Mouse (Mus musculus): ENCODE data around the gene Gramd1a. TPM values are rescaled to one million over a fixed set of nuclear protein-coding genes. Genes with fewer than 3 reads are reported as not detected.

The Gramd1a gene
- polyA plus RNA-seq, 1 experiment from 2014 or later: 202 TPM

GRCm38 (mm10) chr7:31126851-31127724 lies 28.6 kb downstream of the Gramd1a start, which contains the start of gene Scn1b:
Gene Scn1b, minus strand, starts transcription at chr7:31127003.
- no peak within 1 kb of the TSS for H3K27ac ChIP-seq
- H3K27me3 ChIP-seq: peaks cover 48% of the 10 kb centered on the region
- H3K36me3 ChIP-seq: peaks cover 39% of the 10 kb centered on the region
- peak within 1 kb of the TSS; percentile 62 for H3K4me3 ChIP-seq
- peak; percentile 49 for ATAC-seq (ENCODE audit: low FRiP score)
- no peaks in the 10 kb centered on the region for H3K9me3 ChIP-seq (replicated peaks)
- peak within 1 kb of the TSS; percentile 98 for H3K4me2 ChIP-seq (replicated peaks)
- H3K9ac ChIP-seq: peak within 1 kb of the TSS; percentile 65
- 3% methylated on average over 49 of the region's 60 CpGs for WGBS
- H3K4me1 ChIP-seq: peaks cover 15% of the 10 kb centered on the region

DNA sequence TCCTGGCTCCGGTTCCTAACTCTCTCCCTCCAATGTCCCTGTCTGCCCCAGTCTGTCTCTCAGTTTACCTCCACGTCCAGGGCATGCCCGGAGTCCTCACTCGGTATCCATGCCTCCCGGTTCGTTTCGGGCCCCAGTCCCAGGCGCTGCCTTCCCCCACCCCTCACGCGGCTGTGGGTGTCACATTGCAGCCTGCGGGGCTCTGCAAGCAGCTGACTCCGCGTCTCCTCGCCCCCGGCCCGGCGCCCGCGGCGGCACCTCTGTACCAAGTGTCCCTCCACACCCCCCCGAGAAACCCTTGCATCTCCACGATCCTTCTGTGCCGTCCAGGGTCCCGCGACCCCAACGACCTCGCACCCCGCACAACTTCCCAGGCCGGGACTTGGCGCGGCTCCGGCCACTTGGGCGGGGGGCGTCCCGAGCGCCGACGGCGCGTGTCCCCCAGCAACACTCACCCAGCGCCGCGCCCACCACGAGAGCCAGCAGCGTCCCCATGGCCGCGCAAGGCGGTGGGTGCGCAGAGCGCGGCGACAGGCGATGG lies 29.4 kb downstream of the Gramd1a start:
- Histone ChIP-seq H3K9ac (peak overlapping the region; percentile 65), H3K27me3 (peaks cover 48% of the 10 kb centered on the region), H3K4me2 (replicated peaks) (peak overlapping the region; percentile 98), H3K4me3 (peak overlapping the region; percentile 62), H3K9me3 (replicated peaks) (no peaks in the 10 kb centered on the region), H3K4me1 (peaks cover 15% of the 10 kb centered on the region), H3K27ac (no peak overlapping the region), H3K36me3 (peaks cover 31% of the 10 kb centered on the region)
- WGBS: 1% methylated on average over 51 of the region's 53 CpGs
- ATAC-seq (ENCODE audit: low FRiP score): peak; percentile 7; the same call in 1 of the 2 replicates

- H3K4me2 ChIP-seq (replicated peaks): no peak overlapping the region
- H3K4me1 ChIP-seq: peaks cover 15% of the 10 kb centered on the region
- no peak overlapping the region for H3K4me3 ChIP-seq
- ATAC-seq (ENCODE audit: low FRiP score): no peak
- no peak overlapping the region for H3K27ac ChIP-seq
- no peak overlapping the region for H3K9ac ChIP-seq
- H3K36me3 ChIP-seq: peaks cover 20% of the 10 kb centered on the region
- 84% methylated on average over 13 of the region's 13 CpGs for WGBS
- peaks cover 48% of the 10 kb centered on the region for H3K27me3 ChIP-seq
- no peaks in the 10 kb centered on the region for H3K9me3 ChIP-seq (replicated peaks)
These were observed 30.6 kb downstream of the Gramd1a start for GRCm38 (mm10) chr7:31125116-31125515.

- peaks cover 12% of the 10 kb centered on the region for H3K36me3 ChIP-seq
- no peak overlapping the region for H3K4me2 ChIP-seq (replicated peaks)
- no peak overlapping the region for H3K4me3 ChIP-seq
- H3K9me3 ChIP-seq (replicated peaks): no peaks in the 10 kb centered on the region
- 88% methylated on average over 5 of the region's 5 CpGs for WGBS
- H3K27me3 ChIP-seq: peaks cover 46% of the 10 kb centered on the region
- peaks cover 15% of the 10 kb centered on the region for H3K4me1 ChIP-seq
- H3K27ac ChIP-seq: no peak overlapping the region
- no peak overlapping the region for H3K9ac ChIP-seq
- no peak for ATAC-seq (ENCODE audit: low FRiP score)
These were observed 31.3 kb downstream of the Gramd1a start for GRCm38 (mm10) chr7:31124381-31124780.

- peaks cover 15% of the 10 kb centered on the region for H3K4me1 ChIP-seq
- WGBS: 84% methylated on average over 3 of the region's 3 CpGs
- ATAC-seq (ENCODE audit: low FRiP score): no peak
- no peak overlapping the region for H3K27ac ChIP-seq
- H3K4me3 ChIP-seq: no peak overlapping the region
- peaks cover 5% of the 10 kb centered on the region for H3K36me3 ChIP-seq
- no peak overlapping the region for H3K4me2 ChIP-seq (replicated peaks)
- peaks cover 45% of the 10 kb centered on the region for H3K27me3 ChIP-seq
- no peak overlapping the region for H3K9ac ChIP-seq
- no peaks in the 10 kb centered on the region for H3K9me3 ChIP-seq (replicated peaks)
These were observed 32.0 kb downstream of the Gramd1a start for GRCm38 (mm10) chr7:31123697-31124096.

DNA sequence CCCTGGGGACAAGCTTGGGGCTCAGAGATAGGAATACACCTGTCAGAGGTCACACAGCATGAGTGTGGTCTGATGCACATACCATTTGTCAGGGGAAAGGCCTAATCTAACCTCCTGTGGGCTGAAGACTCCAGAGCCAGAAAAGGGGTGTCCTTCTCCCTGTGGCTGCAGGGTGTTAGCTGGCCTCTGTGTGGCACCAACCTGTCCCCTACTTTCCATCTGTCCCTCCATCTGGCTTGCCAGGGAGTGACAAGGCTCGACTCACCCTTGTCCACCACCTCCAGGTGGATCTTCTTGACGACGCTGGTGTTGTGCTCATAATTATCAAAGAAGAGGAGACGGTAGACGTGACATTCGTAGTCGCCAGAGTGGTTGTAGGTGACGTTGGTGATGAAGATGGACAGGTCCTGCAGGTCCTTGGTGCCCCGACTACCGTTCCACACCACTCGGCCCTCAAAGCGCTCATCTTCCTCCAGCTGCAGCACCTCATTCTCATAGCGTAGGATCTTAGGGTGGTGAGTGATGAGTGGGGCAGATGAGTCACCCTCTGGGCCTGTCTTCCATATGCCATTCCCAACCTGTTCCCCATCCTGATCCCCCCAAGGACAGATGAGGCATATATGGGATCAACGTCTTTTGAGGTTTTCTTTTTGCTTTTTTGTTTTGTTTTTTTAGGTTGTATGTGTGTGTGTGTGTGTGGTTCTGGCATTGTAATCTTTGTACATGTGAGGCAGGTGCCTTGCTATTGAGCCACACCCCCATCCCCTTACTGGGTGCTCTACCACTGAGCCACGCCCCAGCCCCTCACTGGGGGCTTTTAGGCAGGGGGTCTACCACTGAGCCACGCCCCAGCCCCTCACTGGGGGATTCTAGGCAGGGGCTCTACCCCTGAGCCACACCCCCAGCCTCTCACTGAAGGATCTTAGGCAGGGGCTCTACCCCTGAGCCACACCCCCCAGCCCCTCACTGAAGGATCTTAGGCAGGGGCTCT lies 32.8 kb downstream of the Gramd1a start:
- Histone ChIP-seq H3K36me3 (no peaks in the 10 kb centered on the region), H3K27ac (no peak overlapping the region), H3K27me3 (peaks cover 37% of the 10 kb centered on the region), H3K4me3 (no peak overlapping the region), H3K4me2 (replicated peaks) (no peak overlapping the region), H3K9me3 (replicated peaks) (no peaks in the 10 kb centered on the region), H3K4me1 (peaks cover 15% of the 10 kb centered on the region), H3K9ac (no peak overlapping the region)
- no peak for ATAC-seq (ENCODE audit: low FRiP score)
- WGBS: 90% methylated on average over 16 of the region's 16 CpGs

- no peaks in the 10 kb centered on the region for H3K36me3 ChIP-seq
- no peak for ATAC-seq (ENCODE audit: low FRiP score)
- no peak overlapping the region for H3K9ac ChIP-seq
- peaks cover 10% of the 10 kb centered on the region for H3K27me3 ChIP-seq
- WGBS: 76% methylated on average over 5 of the region's 5 CpGs
- H3K4me3 ChIP-seq: no peak overlapping the region
- no peak overlapping the region for H3K27ac ChIP-seq
- no peaks in the 10 kb centered on the region for H3K9me3 ChIP-seq (replicated peaks)
- no peak overlapping the region for H3K4me2 ChIP-seq (replicated peaks)
- peaks cover 9% of the 10 kb centered on the region for H3K4me1 ChIP-seq
These were observed 36.1 kb downstream of the Gramd1a start for GRCm38 (mm10) chr7:31119556-31119955.

- no peak overlapping the region for H3K4me3 ChIP-seq
- WGBS: 82% methylated on average over 7 of the region's 7 CpGs
- no peak overlapping the region for H3K27ac ChIP-seq
- no peak for ATAC-seq (ENCODE audit: low FRiP score)
- peaks cover 9% of the 10 kb centered on the region for H3K4me1 ChIP-seq
- no peak overlapping the region for H3K4me2 ChIP-seq (replicated peaks)
- H3K27me3 ChIP-seq: peaks cover 7% of the 10 kb centered on the region; the same call in 1 of the 2 replicates
- H3K36me3 ChIP-seq: no peaks in the 10 kb centered on the region
- no peak overlapping the region for H3K9ac ChIP-seq
- H3K9me3 ChIP-seq (replicated peaks): no peaks in the 10 kb centered on the region
These were observed 37.2 kb downstream of the Gramd1a start for GRCm38 (mm10) chr7:31118486-31118885.

DNA sequence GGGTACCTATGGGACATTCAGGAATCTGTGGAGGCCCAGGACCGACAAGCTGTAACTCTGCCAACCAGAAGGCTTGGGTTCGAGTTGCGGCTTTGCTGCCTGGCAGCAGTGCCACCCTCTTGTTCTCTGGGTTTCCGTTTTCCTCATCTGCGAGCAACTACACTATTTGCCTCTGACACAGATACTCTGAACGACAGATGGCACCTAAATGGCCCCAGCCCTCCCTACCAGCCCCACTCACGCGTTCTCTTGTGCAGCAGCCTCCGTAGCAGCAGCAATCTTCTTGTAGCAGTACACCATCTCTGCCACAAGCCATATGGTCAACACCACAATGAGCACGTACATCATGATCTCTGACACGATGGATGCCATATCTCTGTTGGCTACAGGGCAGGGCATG lies 38.2 kb downstream of the Gramd1a start:
- Histone ChIP-seq H3K27me3 (peaks cover 7% of the 10 kb centered on the region; the same call in 1 of the 2 replicates), H3K9ac (no peak overlapping the region), H3K9me3 (replicated peaks) (no peaks in the 10 kb centered on the region), H3K4me1 (peaks cover 9% of the 10 kb centered on the region), H3K27ac (no peak overlapping the region), H3K36me3 (no peaks in the 10 kb centered on the region), H3K4me3 (no peak overlapping the region), H3K4me2 (replicated peaks) (no peak overlapping the region)
- WGBS: 83% methylated on average over 11 of the region's 11 CpGs
- no peak for ATAC-seq (ENCODE audit: low FRiP score)

GRCm38 (mm10) chr7:31116721-31117145 lies 39.0 kb downstream of the Gramd1a start:
- H3K27me3 ChIP-seq: peaks cover 7% of the 10 kb centered on the region; the same call in 1 of the 2 replicates
- H3K9ac ChIP-seq: no peak overlapping the region
- no peak overlapping the region for H3K4me2 ChIP-seq (replicated peaks)
- no peak overlapping the region for H3K27ac ChIP-seq
- 39% methylated on average over 13 of the region's 16 CpGs for WGBS
- H3K9me3 ChIP-seq (replicated peaks): no peaks in the 10 kb centered on the region
- H3K4me3 ChIP-seq: no peak overlapping the region
- H3K36me3 ChIP-seq: no peaks in the 10 kb centered on the region
- H3K4me1 ChIP-seq: peaks cover 9% of the 10 kb centered on the region
- ATAC-seq (ENCODE audit: low FRiP score): peak; percentile 26; the same call in 1 of the 2 replicates

GRCm38 (mm10) chr7:31115587-31116043 lies 40.1 kb downstream of the Gramd1a start:
- WGBS: 29% methylated on average over 17 of the region's 17 CpGs

More at GRCm38 (mm10) chr7:31115587-31116043, 40.1 kb downstream of the Gramd1a start:
- Histone ChIP-seq H3K27me3 (peaks cover 7% of the 10 kb centered on the region; the same call in 1 of the 2 replicates), H3K4me1 (peaks cover 11% of the 10 kb centered on the region), H3K4me2 (replicated peaks) (no peak overlapping the region), H3K4me3 (no peak overlapping the region), H3K9me3 (replicated peaks) (no peaks in the 10 kb centered on the region), H3K36me3 (no peaks in the 10 kb centered on the region), H3K9ac (no peak overlapping the region), H3K27ac (no peak overlapping the region)
- no peak for ATAC-seq (ENCODE audit: low FRiP score)

Data from hindbrain, embryonic 12.5 days (tissue).